Mouse (Mus musculus) macrophage (primary cell): ENCODE measurements around the gene Chrna10. TPM values are rescaled to one million over a fixed set of nuclear protein-coding genes. Genes with fewer than 3 reads are reported as not detected.

ENCODE experiments used
- H3K27ac ChIP-seq: fragments of 350-480 bp; formaldehyde crosslinking; 2 replicates; pipeline ENCODE4 v1.9.0; 2021
- H3K36me3 ChIP-seq: fragments of 350-480 bp; formaldehyde crosslinking; 2 replicates; pipeline ENCODE4 v1.9.0; 2021; ENCODE audit errors: inconsistent target
- H3K4me3 ChIP-seq: fragments of 350-480 bp; formaldehyde crosslinking; 2 replicates; pipeline ENCODE4 v1.9.0; 2021; ENCODE audit errors: inconsistent target
- H3K79me2 ChIP-seq: fragments of 350-480 bp; formaldehyde crosslinking; 2 replicates; pipeline ENCODE4 v1.9.0; 2021; ENCODE audit errors: inconsistent target
- WGBS: methylation state at CpG from one replicate; pipeline ENCODE4 v1.1.7; 2026; ENCODE audit warnings: inconsistent platforms; ENCODE audit not compliant: missing documents; 5-methylcytosine and 5-hydroxymethylcytosine counted together
- polyA plus RNA-seq: library from polyadenylated mRNA; stranded (reverse); fragments of 250-400 nt; gene quantifications from 3 replicates; pipeline ENCODE4 v1.2.4, GENCODE M21; 2018; ENCODE audit warnings: inconsistent platforms
- total RNA-seq, 78 experiments: library from RNA; depleted of rRNA; stranded (reverse); fragments of 250-400 nt; gene quantifications; 1 replicate in 9 of 78; 2 replicates in 24 of 78; 3 replicates in 43 of 78; 4 replicates in 2 of 78; pipeline ENCODE4 v1.2.4; 2018; ENCODE audit warnings: inconsistent platforms in 56 of 78

Gene Chrna10
- total RNA-seq (2018; cell fraction: chromatin; rRNA removed): under 1 TPM in 2 of 26 experiments, not detected in 24; 0.26 to 0.33 TPM
- total RNA-seq (2018; cell fraction: cytosol; rRNA removed): not detected
- total RNA-seq (2018; cell fraction: nucleus; rRNA removed): under 1 TPM in 1 of 26 experiments, not detected in 25; 0.22 TPM
- polyA plus RNA-seq: not detected in 3 replicates

- WGBS: 76% methylated on average over 7 of the region's 7 CpGs
- Histone ChIP-seq H3K4me3 (no peak within 1 kb of the TSS), H3K27ac (no peak within 1 kb of the TSS), H3K79me2 (no peaks in the 10 kb centered on the region), H3K36me3 (peaks cover 23% of the 10 kb centered on the region)
These were observed at the start of gene Chrna10 for GRCm38 (mm10) chr7:102116579-102117331. TSS of gene Chrna10 (minus strand) at chr7:102116828.

GRCm38 (mm10) chr7:102153691-102154090 lies 37.1 kb upstream of the Chrna10 start:
- 44% methylated on average over 5 of the region's 5 CpGs for WGBS
- no peak overlapping the region for H3K4me3 ChIP-seq
- H3K27ac ChIP-seq: 0 out of 2 replicates have a peak overlapping the region, but pooled peaks have one; percentile 17
- peaks cover 41% of the 10 kb centered on the region; the same call in 1 of the 2 replicates for H3K36me3 ChIP-seq
- H3K79me2 ChIP-seq: no peaks in the 10 kb centered on the region

GRCm38 (mm10) chr7:102137898-102138297 lies 21.3 kb upstream of the Chrna10 start:
- H3K27ac ChIP-seq: no peak overlapping the region
- H3K4me3 ChIP-seq: no peak overlapping the region
- 93% methylated on average over 3 of the region's 5 CpGs for WGBS
- peaks cover 66% of the 10 kb centered on the region for H3K36me3 ChIP-seq
- H3K79me2 ChIP-seq: no peaks in the 10 kb centered on the region

- 87% methylated on average over 1 of the region's 1 CpGs for WGBS
These were observed 20.8 kb upstream of the Chrna10 start for GRCm38 (mm10) chr7:102137464-102137863.

GRCm38 (mm10) chr7:102132395-102132794 lies 15.8 kb upstream of the Chrna10 start:
- peaks cover 79% of the 10 kb centered on the region for H3K36me3 ChIP-seq

More at GRCm38 (mm10) chr7:102137464-102137863, 20.8 kb upstream of the Chrna10 start:
- no peak overlapping the region for H3K27ac ChIP-seq
- no peak overlapping the region for H3K4me3 ChIP-seq
- no peaks in the 10 kb centered on the region for H3K79me2 ChIP-seq
- H3K36me3 ChIP-seq: peaks cover 70% of the 10 kb centered on the region

GRCm38 (mm10) chr7:102120326-102120725 lies 3.7 kb upstream of the Chrna10 start:
- Histone ChIP-seq H3K79me2 (no peaks in the 10 kb centered on the region), H3K36me3 (peaks cover 58% of the 10 kb centered on the region), H3K27ac (no peak overlapping the region), H3K4me3 (no peak overlapping the region)
- WGBS: 97% methylated on average over 10 of the region's 10 CpGs

More at GRCm38 (mm10) chr7:102132395-102132794, 15.8 kb upstream of the Chrna10 start:
- no peak overlapping the region for H3K4me3 ChIP-seq
- H3K27ac ChIP-seq: no peak overlapping the region
- no peaks in the 10 kb centered on the region for H3K79me2 ChIP-seq
- 75% methylated on average over 4 of the region's 4 CpGs for WGBS

- WGBS: 85% methylated on average over 6 of the region's 6 CpGs
- H3K4me3 ChIP-seq: no peak overlapping the region
- H3K36me3 ChIP-seq: peaks cover 29% of the 10 kb centered on the region
- no peaks in the 10 kb centered on the region for H3K79me2 ChIP-seq
- H3K27ac ChIP-seq: no peak overlapping the region
These were observed 754 bp upstream of the Chrna10 start for GRCm38 (mm10) chr7:102117382-102117781.

GRCm38 (mm10) chr7:102113151-102113729 lies 3.4 kb downstream of the Chrna10 start:
- H3K36me3 ChIP-seq: no peaks in the 10 kb centered on the region
- H3K27ac ChIP-seq: no peak overlapping the region
- H3K79me2 ChIP-seq: no peaks in the 10 kb centered on the region
- 93% methylated on average over 44 of the region's 45 CpGs for WGBS
- H3K4me3 ChIP-seq: no peak overlapping the region

GRCm38 (mm10) chr7:102109746-102110145 lies 6.9 kb downstream of the Chrna10 start:
- no peak overlapping the region for H3K27ac ChIP-seq

GRCm38 (mm10) chr7:102109171-102109570 lies 7.5 kb downstream of the Chrna10 start, which contains the start of gene Art5:
TSS of gene Art5 (minus strand) at chr7:102109489.
- H3K79me2 ChIP-seq: no peaks in the 10 kb centered on the region
- no peaks in the 10 kb centered on the region for H3K36me3 ChIP-seq
- H3K27ac ChIP-seq: no peak within 1 kb of the TSS
- 86% methylated on average over 7 of the region's 7 CpGs for WGBS
- H3K4me3 ChIP-seq: no peak within 1 kb of the TSS

More at GRCm38 (mm10) chr7:102109746-102110145, 6.9 kb downstream of the Chrna10 start:
- WGBS: 88% methylated on average over 4 of the region's 4 CpGs
- H3K36me3 ChIP-seq: no peaks in the 10 kb centered on the region
- no peaks in the 10 kb centered on the region for H3K79me2 ChIP-seq
- H3K4me3 ChIP-seq: no peak overlapping the region

- WGBS: 100% methylated on average over 1 of the region's 1 CpGs
- Histone ChIP-seq H3K36me3 (no peaks in the 10 kb centered on the region), H3K79me2 (no peaks in the 10 kb centered on the region), H3K4me3 (no peak overlapping the region), H3K27ac (no peak overlapping the region)
These were observed 8.4 kb downstream of the Chrna10 start for GRCm38 (mm10) chr7:102108206-102108605.

- Histone ChIP-seq H3K4me3 (no peak overlapping the region), H3K27ac (no peak overlapping the region), H3K79me2 (no peaks in the 10 kb centered on the region), H3K36me3 (no peaks in the 10 kb centered on the region)
- 43% methylated on average over 20 of the region's 23 CpGs for WGBS
These were observed 9.9 kb downstream of the Chrna10 start for GRCm38 (mm10) chr7:102106700-102107141.

- Histone ChIP-seq H3K36me3 (no peaks in the 10 kb centered on the region), H3K4me3 (no peak overlapping the region), H3K79me2 (no peaks in the 10 kb centered on the region), H3K27ac (no peak overlapping the region)
- 80% methylated on average over 5 of the region's 5 CpGs for WGBS
These were observed 12.5 kb downstream of the Chrna10 start for GRCm38 (mm10) chr7:102104126-102104525.

- Histone ChIP-seq H3K4me3 (no peak overlapping the region), H3K79me2 (no peaks in the 10 kb centered on the region), H3K36me3 (no peaks in the 10 kb centered on the region), H3K27ac (no peak overlapping the region)
- 81% methylated on average over 2 of the region's 2 CpGs for WGBS
These were observed 13.1 kb downstream of the Chrna10 start for GRCm38 (mm10) chr7:102103555-102103954.

- no peak overlapping the region for H3K27ac ChIP-seq
- no peaks in the 10 kb centered on the region for H3K36me3 ChIP-seq
- no peak overlapping the region for H3K4me3 ChIP-seq
- H3K79me2 ChIP-seq: no peaks in the 10 kb centered on the region
- WGBS: 80% methylated on average over 6 of the region's 6 CpGs
These were observed 13.9 kb downstream of the Chrna10 start for GRCm38 (mm10) chr7:102102696-102103095.
